Mouse (Mus musculus) erythroblast, embryonic 14.5 days (primary cell): ENCODE measurements around the gene Exo5.

Experiments used
- GATA1 ChIP-seq: IDR thresholded peaks from 2 replicates; pipeline ENCODE4 v1.6.1; 2012; ENCODE audit warnings: low read length, inconsistent platforms, mixed read lengths
- TAL1 ChIP-seq: IDR thresholded peaks from 3 replicates; pipeline ENCODE4 v1.6.1; 2012; ENCODE audit warnings: low read length, inconsistent platforms, mixed read lengths

DNA sequence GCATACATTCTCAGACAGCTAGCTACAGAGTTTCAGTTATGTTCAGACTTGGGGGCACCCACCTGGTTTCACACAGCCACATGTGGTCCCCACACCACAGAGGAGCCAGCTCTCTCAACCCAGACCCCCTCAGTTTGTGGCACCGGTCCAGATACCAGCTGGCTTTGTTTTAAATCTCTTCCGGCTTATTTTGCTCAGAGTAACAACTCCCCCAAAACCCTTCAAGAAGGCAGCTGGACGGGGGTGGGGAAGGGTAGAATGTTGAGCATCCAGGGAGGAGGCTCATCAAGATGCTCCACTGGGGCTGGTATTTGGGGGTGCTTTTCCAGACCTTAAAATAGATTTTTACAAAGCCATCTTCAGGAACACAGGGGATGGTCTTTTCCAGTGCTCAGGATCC lies 46.1 kb downstream of the Exo5 start:
- TF ChIP-seq TAL1 (no peak), GATA1 (no peak)
